Mouse (Mus musculus) inflammation-experienced regulatory T-cells, adult 6 months (primary cell): Measurements from ENCODE around the gene Lrit2. TPM values are rescaled to one million over a fixed set of nuclear protein-coding genes. Genes with fewer than 3 reads are reported as not detected.

ENCODE experiments used
- ATAC-seq: one replicate; pipeline ENCODE4 v1.8.0; 2017
- polyA plus RNA-seq, 3 experiments: library from polyadenylated mRNA; unstranded; fragments of 100-300 nt; shearing (Covaris generic); gene quantifications; one replicate each; pipeline ENCODE4 v1.2.1; 2017

Lrit2 gene
- polyA plus RNA-seq, 3 experiments from 2014 or later: not detected

- ATAC-seq: no peak
These were observed 45.2 kb downstream of the Lrit2 start for GRCm38 (mm10) chr14:37112931-37113330.

- no peak for ATAC-seq
These were observed 46.2 kb downstream of the Lrit2 start, which contains the start of gene 2610528A11Rik for GRCm38 (mm10) chr14:37113922-37114321. Gene 2610528A11Rik (minus strand): TSS chr14:37114022.

GRCm38 (mm10) chr14:37119233-37119632 is 51.5 kb downstream of the Lrit2 start:
- ATAC-seq: no peak

Other genes starting within 250 kb of the Lrit2 start
- gene Ccser2, start 99.2 kb upstream of the Lrit2 start, polyA plus RNA-seq: 10 to 100 TPM; 19.7 to 22.5 (median 20.2) TPM
- gene Rgr, start 19.0 kb upstream of the Lrit2 start, polyA plus RNA-seq: not detected
- not detected for gene Lrit1, start 13.1 kb upstream of the Lrit2 start, polyA plus RNA-seq
- gene Cdhr1, start 30.4 kb downstream of the Lrit2 start, polyA plus RNA-seq: under 1 TPM in 1 of 3 experiments, not detected in 2; 0.11 TPM
- not detected for gene 2610528A11Rik, start 46.1 kb downstream of the Lrit2 start, polyA plus RNA-seq
- gene Ghitm, start 67.3 kb downstream of the Lrit2 start, polyA plus RNA-seq: 100 to 1,000 TPM; 360 to 469 (median 363) TPM